In the genomic region with DNA sequence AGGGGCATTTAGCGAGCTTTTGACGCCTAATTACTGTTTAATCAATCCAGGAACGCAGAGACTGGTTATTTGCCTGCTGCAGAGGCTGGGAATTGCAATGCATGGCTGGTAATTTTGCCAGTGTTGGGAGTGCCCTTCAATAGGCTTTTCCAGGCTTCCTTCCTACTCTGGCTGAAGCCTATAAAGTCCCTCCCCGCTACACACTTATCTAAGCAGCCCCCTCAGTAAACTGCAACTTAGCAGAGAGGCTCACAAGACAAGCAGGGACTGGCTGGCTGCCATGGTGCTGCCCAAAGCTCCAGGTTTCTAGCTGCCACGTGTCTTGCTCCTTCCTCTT, we compare ENCODE assay signal across 16 mouse cellular contexts. TPM values are rescaled to one million over a fixed set of nuclear protein-coding genes. Genes with fewer than 3 reads are reported as not detected.
DNase-seq lines count a peak whose midpoint lies in the region; ATAC-seq and TF ChIP-seq lines count a peak whose summit lies in the region.
"Had no signal": no experiment of that assay in that cellular context is flagged by ENCODE, and none has a peak within 500 bp of the region (broad histone marks: within the 10 kb centered on the region; RNA-seq: fewer than 3 reads in every experiment).

No protein-coding gene starts in this region.

- ATAC-seq in lung, embryonic 15.5 days (ENCODE audit: borderline replicate concordance, extremely low read depth, low FRiP score, low TSS enrichment) = 0 out of 2 replicates have a peak, but pooled peaks have one; percentile 9
- 0 out of 2 replicates have a peak, but pooled peaks have one; percentile 11 for ATAC-seq in megakaryocyte-erythroid progenitor cell, adult 5-6 weeks (replicated peaks; ENCODE audit: low FRiP score, low TSS enrichment, poor library complexity, severe bottlenecking)
- ATAC-seq in liver, postnatal 0 days = no peak
- ATAC-seq: intestine, postnatal 0 days; liver, embryonic 12.5 days had no signal

- DNase-seq in heart, embryonic 10.5 days (ENCODE audit: low spot score) = no peak
- DNase-seq in heart, adult 11 months = no peak
- DNase-seq in lung, adult 2 months = no peak
- no peak for DNase-seq in embryonic facial prominence, embryonic 10.5 days (ENCODE audit: low spot score)
- no peak for DNase-seq in liver, postnatal 0 days
- no peak for DNase-seq in gastrocnemius, adult 2 months
- DNase-seq: cerebellum, adult 9-10 months; thymus, adult 18-20 months had no signal

- intact Hi-C loops in gastrocnemius, adult 2 months (cut with DNase I) = no loop called here

- H3K27me3 ChIP-seq in heart, embryonic 10.5 days (ENCODE audit: insufficient read depth, poor library complexity, severe bottlenecking) = no peaks in the 10 kb centered on the region
- H3K27me3 ChIP-seq in lung, embryonic 15.5 days = no peaks in the 10 kb centered on the region
- peaks cover 19% of the 10 kb centered on the region for H3K27me3 ChIP-seq in embryonic facial prominence, embryonic 10.5 days (replicated peaks; ENCODE audit: low read depth, poor library complexity, severe bottlenecking)
- H3K27me3 ChIP-seq in liver, postnatal 0 days (ENCODE audit: insufficient read depth, low read length) = no peaks in the 10 kb centered on the region
- H3K27me3 ChIP-seq: embryonic facial prominence, embryonic 12.5 days; liver, embryonic 12.5 days had no signal

- no peak overlapping the region for H3K4me3 ChIP-seq in heart, embryonic 10.5 days
- H3K4me3 ChIP-seq in lung, embryonic 15.5 days = no peak overlapping the region
- no peak overlapping the region for H3K4me3 ChIP-seq in lung, adult 2 months (replicated peaks; ENCODE audit: extremely low read depth, low read depth, low read length)
- no peak overlapping the region for H3K4me3 ChIP-seq in embryonic facial prominence, embryonic 10.5 days
- no peak overlapping the region for H3K4me3 ChIP-seq in liver, postnatal 0 days (ENCODE audit: low read depth, low read length)
- H3K4me3 ChIP-seq in gastrocnemius, adult 2 months = no peak overlapping the region
- H3K4me3 ChIP-seq: embryonic facial prominence, embryonic 12.5 days; hindbrain, embryonic 10.5 days; liver, embryonic 12.5 days; midbrain, embryonic 12.5 days had no signal

- no peaks in the 10 kb centered on the region for H3K9me3 ChIP-seq in heart, embryonic 10.5 days
- no peaks in the 10 kb centered on the region for H3K9me3 ChIP-seq in lung, embryonic 15.5 days
- no peaks in the 10 kb centered on the region for H3K9me3 ChIP-seq in embryonic facial prominence, embryonic 10.5 days
- H3K9me3 ChIP-seq in liver, postnatal 0 days (ENCODE audit: low read length) = no peaks in the 10 kb centered on the region
- H3K9me3 ChIP-seq: embryonic facial prominence, embryonic 12.5 days; G1E; hindbrain, embryonic 10.5 days; liver, embryonic 12.5 days; midbrain, embryonic 12.5 days had no signal

- TF ChIP-seq CTCF in lung, adult 2 months (IDR thresholded peaks at IDR 0.05; ENCODE audit: insufficient read depth, low read length) = no peak
- TF ChIP-seq CTCF in liver, postnatal 0 days (IDR thresholded peaks at IDR 0.05; ENCODE audit: low read depth) = no peak
- TF ChIP-seq CTCF in gastrocnemius, adult 2 months (IDR thresholded peaks at IDR 0.05) = no peak

- H3K36me3 ChIP-seq in heart, embryonic 10.5 days = no peaks in the 10 kb centered on the region
- no peaks in the 10 kb centered on the region for H3K36me3 ChIP-seq in lung, embryonic 15.5 days
- H3K36me3 ChIP-seq in embryonic facial prominence, embryonic 10.5 days (replicated peaks) = no peaks in the 10 kb centered on the region
- no peaks in the 10 kb centered on the region for H3K36me3 ChIP-seq in liver, postnatal 0 days (replicated peaks; ENCODE audit: insufficient read depth, low read length)
- H3K36me3 ChIP-seq: embryonic facial prominence, embryonic 12.5 days; G1E; hindbrain, embryonic 10.5 days; liver, embryonic 12.5 days; midbrain, embryonic 12.5 days had no signal

- WGBS in heart, embryonic 10.5 days = 13% methylated on average over 5 of the region's 5 CpGs
- WGBS in lung, embryonic 15.5 days = 18% methylated on average over 5 of the region's 5 CpGs
- 27% methylated on average over 5 of the region's 5 CpGs for WGBS in lung, adult 2 months
- 21% methylated on average over 5 of the region's 5 CpGs for WGBS in embryonic facial prominence, embryonic 10.5 days
- 41% methylated on average over 5 of the region's 5 CpGs for WGBS in liver, postnatal 0 days (ENCODE audit: insufficient replicate concordance)

- TF ChIP-seq EP300 in liver, postnatal 0 days (IDR thresholded peaks at IDR 0.05; ENCODE audit: low read depth) = no peak

- no peak for TF ChIP-seq POLR2A in lung, adult 2 months (IDR thresholded peaks at IDR 0.05; ENCODE audit: borderline replicate concordance, extremely low read depth, low read depth, low read length)

- no peak overlapping the region for H3K9ac ChIP-seq in lung, embryonic 15.5 days
- H3K9ac ChIP-seq in liver, postnatal 0 days (replicated peaks) = no peak overlapping the region
- H3K9ac ChIP-seq: embryonic facial prominence, embryonic 12.5 days; liver, embryonic 12.5 days; midbrain, embryonic 12.5 days had no signal

- peaks cover 45% of the 10 kb centered on the region for H3K4me1 ChIP-seq in heart, embryonic 10.5 days
- peaks cover 42% of the 10 kb centered on the region for H3K4me1 ChIP-seq in lung, embryonic 15.5 days
- H3K4me1 ChIP-seq in lung, adult 2 months (ENCODE audit: control insufficient read depth, insufficient read depth, low read length) = peaks cover 7% of the 10 kb centered on the region
- peaks cover 42% of the 10 kb centered on the region for H3K4me1 ChIP-seq in embryonic facial prominence, embryonic 10.5 days
- H3K4me1 ChIP-seq in liver, postnatal 0 days (ENCODE audit: insufficient read depth) = 0 out of 2 replicates have a peak, but pooled peaks cover 8% of the 10 kb centered on the region

- H3K27ac ChIP-seq in heart, embryonic 10.5 days = peak overlapping the region; percentile 75; the same call in 1 of the 2 replicates
- peak overlapping the region; percentile 73 for H3K27ac ChIP-seq in lung, embryonic 15.5 days
- peak overlapping the region; percentile 60; the same call in 1 of the 2 replicates for H3K27ac ChIP-seq in embryonic facial prominence, embryonic 10.5 days (replicated peaks)
- H3K27ac ChIP-seq in liver, postnatal 0 days (ENCODE audit: low read depth) = no peak overlapping the region
- H3K27ac ChIP-seq in gastrocnemius, adult 2 months = no peak overlapping the region
- H3K27ac ChIP-seq: embryonic facial prominence, embryonic 12.5 days; hindbrain, embryonic 10.5 days; liver, embryonic 12.5 days; midbrain, embryonic 12.5 days had no signal

- H3K4me2 ChIP-seq in lung, embryonic 15.5 days = no peak overlapping the region
- H3K4me2 ChIP-seq in liver, postnatal 0 days (ENCODE audit: low read depth, low read length) = no peak overlapping the region
- H3K4me2 ChIP-seq: embryonic facial prominence, embryonic 12.5 days; midbrain, embryonic 12.5 days had no signal

RNA-seq across cellular contexts. Expression of gene Tex2, which starts 26.1 kb away (rescaled TPM):
- 12.5 and 17.9 TPM in 2 replicates for polyA plus RNA-seq in heart, embryonic 10.5 days (2016; fragmentation: Nextera tagmentation; extraction: Ambion mirVana)
- 9.7 and 9.8 TPM in 2 replicates for polyA plus RNA-seq in lung, embryonic 15.5 days (2015; fragmentation: Nextera tagmentation; extraction: Ambion mirVana)
- 12.6 and 15.1 TPM in 2 replicates for polyA plus RNA-seq in lung, adult 2 months (2012; rRNA removed)
- 6.8 and 7.5 TPM in 2 replicates for polyA plus RNA-seq in embryonic facial prominence, embryonic 10.5 days (2016; fragmentation: Nextera tagmentation; extraction: Ambion mirVana)
- 23.4 and 24.2 TPM in 2 replicates for total RNA-seq in megakaryocyte-erythroid progenitor cell, adult 5-6 weeks (2014; fragmentation: Nextera tagmentation)
- total RNA-seq in megakaryocyte-erythroid progenitor cell, adult 5-6 weeks (2017) = 22.4 and 32.8 TPM in 2 replicates
- polyA plus RNA-seq in liver, postnatal 0 days (2015; fragmentation: Nextera tagmentation; extraction: Ambion mirVana) = 9.9 and 11.3 TPM in 2 replicates
- 10 to 100 TPM; 59.2 to 65.5 TPM for total RNA-seq in gastrocnemius, adult 2 months (2021)

Comparison
In these comparisons a context has a peak if more than half of its experiments do, and no peak if none do; other contexts are left out.
1. H3K27ac ChIP-seq: peak in heart, embryonic 10.5 days (single experiment), lung, embryonic 15.5 days (single experiment) and embryonic facial prominence, embryonic 10.5 days (single experiment); none in liver, postnatal 0 days (single experiment) and gastrocnemius, adult 2 months (single experiment).